Mouse (Mus musculus): ENCODE measurements at regions not wholly inside any gene's neighbourhood (a gene's known extent, or its start where the extent isn't known, plus 50 kb on each side); places are given as distances from the start of the nearest gene placed in this dataset.

GRCm38 (mm10) chr12:50698613-50699442 is 49.9 kb upstream of the Prkd1 start:
- DNase-seq (ENCODE audit: low spot score) = peak; percentile 45

Data from retina, embryonic 14.5 days (tissue).